Mouse (Mus musculus) frontal cortex, postnatal 10 days (tissue): ENCODE measurements at regions not wholly inside any gene's neighbourhood (a gene's known extent, or its start where the extent isn't known, plus 50 kb on each side); places are given as distances from the start of the nearest gene placed in this dataset.

ENCODE experiments used
- DNase-seq, 2 experiments: peaks; one replicate each; pipeline ENCODE4 v3.0.0; 2022; ENCODE audit warnings: low spot score in 2 of 2, mixed read lengths in 1 of 2

- DNase-seq: no peak
These were observed 89.8 kb downstream of the Kif26a start for GRCm38 (mm10) chr12:112235841-112236240.

- no peak for DNase-seq
These were observed 91.1 kb downstream of the Kif26a start for GRCm38 (mm10) chr12:112237061-112237490.

GRCm38 (mm10) chr12:112238834-112239233, 92.8 kb downstream of the Kif26a start:
- DNase-seq: no peak

GRCm38 (mm10) chr12:112241740-112242171, 95.7 kb downstream of the Kif26a start:
- no peak for DNase-seq

GRCm38 (mm10) chr12:112243231-112243630, 97.2 kb downstream of the Kif26a start:
- DNase-seq: no peak

GRCm38 (mm10) chr12:112250894-112251293, 104.9 kb downstream of the Kif26a start:
- no peak for DNase-seq

- DNase-seq: no peak
These were observed 107.5 kb downstream of the Kif26a start for GRCm38 (mm10) chr12:112253461-112253860.

- DNase-seq: no peak
These were observed 109.2 kb downstream of the Kif26a start for GRCm38 (mm10) chr12:112255223-112255622.

GRCm38 (mm10) chr12:112257691-112258090, 111.7 kb downstream of the Kif26a start:
- no peak for DNase-seq

- peak; percentile 59 to 60 for DNase-seq
These were observed 117.5 kb downstream of the Kif26a start for GRCm38 (mm10) chr12:112263283-112264056.

GRCm38 (mm10) chr12:112264201-112264600, 118.2 kb downstream of the Kif26a start:
- DNase-seq: no peak

GRCm38 (mm10) chr12:112265289-112265969, 119.4 kb downstream of the Kif26a start:
- DNase-seq: no peak

GRCm38 (mm10) chr12:112274026-112274425, 128.0 kb downstream of the Kif26a start:
- no peak for DNase-seq

- no peak for DNase-seq
These were observed 128.7 kb downstream of the Kif26a start for GRCm38 (mm10) chr12:112274756-112275155.

GRCm38 (mm10) chr12:112276651-112277050, 130.6 kb downstream of the Kif26a start:
- DNase-seq: no peak

- no peak for DNase-seq
These were observed 131.5 kb downstream of the Kif26a start for GRCm38 (mm10) chr12:112277511-112277910.

- DNase-seq: no peak
These were observed 139.1 kb downstream of the Kif26a start for GRCm38 (mm10) chr12:112285096-112285495.

- no peak for DNase-seq
These were observed 142.8 kb downstream of the Kif26a start for GRCm38 (mm10) chr12:112288786-112289185.

- peak; percentile 40 to 42 for DNase-seq
These were observed 144.3 kb downstream of the Kif26a start for GRCm38 (mm10) chr12:112290299-112290698.

GRCm38 (mm10) chr12:112291748-112292561, 145.9 kb downstream of the Kif26a start:
- no peak for DNase-seq

- DNase-seq: no peak
These were observed 147.1 kb downstream of the Kif26a start for GRCm38 (mm10) chr12:112293105-112293504.

- DNase-seq: no peak
These were observed 149.4 kb downstream of the Kif26a start for GRCm38 (mm10) chr12:112295337-112295941.
